Mouse (Mus musculus): ENCODE measurements at regions not wholly inside any gene's neighbourhood (a gene's known extent, or its start where the extent isn't known, plus 50 kb on each side); places are given as distances from the start of the nearest gene placed in this dataset.

GRCm38 (mm10) chrX:12500601-12501000 is 87.0 kb upstream of the Atp6ap2 start:
- H3K27me3 ChIP-seq (replicated peaks; ENCODE audit: control insufficient read depth, insufficient read depth, low read length), result no peaks in the 10 kb centered on the region
- no peak overlapping the region for H3K4me2 ChIP-seq (ENCODE audit: low read depth, low read length)
- WGBS, result 72% methylated on average over 3 of the region's 3 CpGs
- no peaks in the 10 kb centered on the region for H3K9me3 ChIP-seq (ENCODE audit: control insufficient read depth, low read length)
- no peaks in the 10 kb centered on the region for H3K36me3 ChIP-seq (ENCODE audit: control insufficient read depth, insufficient read depth, low read length)
- no peak overlapping the region for H3K27ac ChIP-seq (ENCODE audit: low read length)
- H3K4me3 ChIP-seq (ENCODE audit: low read length), result no peak overlapping the region
- no peak overlapping the region for H3K9ac ChIP-seq (ENCODE audit: low read depth, low read length)
- ATAC-seq, result no peak
- H3K4me1 ChIP-seq (ENCODE audit: control insufficient read depth, insufficient read depth, low read length), result no peaks in the 10 kb centered on the region

DNA sequence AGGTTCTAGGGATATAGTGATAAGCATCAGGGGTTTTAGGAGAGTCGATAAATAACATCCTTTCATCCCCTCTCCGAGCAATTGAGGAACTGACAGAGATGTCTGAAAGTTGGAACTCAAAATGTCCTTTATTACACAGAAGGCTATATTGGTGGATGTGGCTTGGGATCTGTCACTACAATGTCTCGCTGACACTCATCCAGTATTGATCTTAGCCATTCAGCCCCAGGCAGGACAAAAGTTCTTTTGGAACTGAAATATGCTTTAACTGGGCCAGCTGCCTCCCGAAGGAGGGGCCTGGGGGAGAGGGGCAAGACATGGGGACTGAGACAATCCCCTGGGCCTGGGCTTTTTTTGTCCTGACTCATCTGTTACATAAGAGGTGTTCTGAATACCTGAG is 85.2 kb upstream of the Atp6ap2 start:
- H3K4me2 ChIP-seq (ENCODE audit: low read depth, low read length), result no peak overlapping the region
- H3K9ac ChIP-seq (ENCODE audit: low read depth, low read length), result no peak overlapping the region
- H3K9me3 ChIP-seq (ENCODE audit: control insufficient read depth, low read length), result no peaks in the 10 kb centered on the region
- H3K36me3 ChIP-seq (ENCODE audit: control insufficient read depth, insufficient read depth, low read length), result no peaks in the 10 kb centered on the region
- H3K27me3 ChIP-seq (replicated peaks; ENCODE audit: control insufficient read depth, insufficient read depth, low read length), result no peaks in the 10 kb centered on the region
- WGBS, result 82% methylated on average over 4 of the region's 4 CpGs
- ATAC-seq, result no peak
- no peaks in the 10 kb centered on the region for H3K4me1 ChIP-seq (ENCODE audit: control insufficient read depth, insufficient read depth, low read length)
- H3K4me3 ChIP-seq (ENCODE audit: low read length), result no peak overlapping the region
- H3K27ac ChIP-seq (ENCODE audit: low read length), result no peak overlapping the region

GRCm38 (mm10) chrX:12503581-12503980 is 84.0 kb upstream of the Atp6ap2 start:
- Histone ChIP-seq H3K36me3 (ENCODE audit: control insufficient read depth, insufficient read depth, low read length) (no peaks in the 10 kb centered on the region), H3K4me3 (ENCODE audit: low read length) (no peak overlapping the region), H3K9ac (ENCODE audit: low read depth, low read length) (no peak overlapping the region), H3K4me2 (ENCODE audit: low read depth, low read length) (no peak overlapping the region), H3K9me3 (ENCODE audit: control insufficient read depth, low read length) (no peaks in the 10 kb centered on the region), H3K4me1 (ENCODE audit: control insufficient read depth, insufficient read depth, low read length) (no peaks in the 10 kb centered on the region), H3K27me3 (replicated peaks; ENCODE audit: control insufficient read depth, insufficient read depth, low read length) (no peaks in the 10 kb centered on the region), H3K27ac (ENCODE audit: low read length) (no peak overlapping the region)
- no peak for ATAC-seq
- 69% methylated on average over 1 of the region's 1 CpGs for WGBS

DNA sequence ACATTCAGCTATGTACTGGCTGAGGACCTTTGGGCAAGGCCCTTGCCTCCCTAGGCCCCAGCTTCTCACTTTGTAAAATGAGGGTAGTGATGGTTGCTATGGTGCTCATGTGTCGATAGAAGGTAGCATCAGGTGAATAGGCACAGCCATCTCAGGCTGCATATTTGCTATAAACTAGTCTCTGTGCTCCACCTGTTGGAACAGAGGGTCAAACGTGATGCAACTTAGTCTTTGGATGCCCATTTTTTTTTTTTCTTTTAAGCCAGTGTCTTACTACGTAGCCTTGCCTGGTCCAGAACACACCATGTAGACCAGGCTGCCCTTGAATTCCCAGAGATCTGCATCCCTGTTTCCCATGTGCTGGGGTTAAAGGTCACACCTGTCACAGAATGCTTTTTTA is 76.5 kb upstream of the Atp6ap2 start:
- no peak for ATAC-seq
- H3K27me3 ChIP-seq (replicated peaks; ENCODE audit: control insufficient read depth, insufficient read depth, low read length), result no peaks in the 10 kb centered on the region; the same call in 1 of the 2 replicates

DNA sequence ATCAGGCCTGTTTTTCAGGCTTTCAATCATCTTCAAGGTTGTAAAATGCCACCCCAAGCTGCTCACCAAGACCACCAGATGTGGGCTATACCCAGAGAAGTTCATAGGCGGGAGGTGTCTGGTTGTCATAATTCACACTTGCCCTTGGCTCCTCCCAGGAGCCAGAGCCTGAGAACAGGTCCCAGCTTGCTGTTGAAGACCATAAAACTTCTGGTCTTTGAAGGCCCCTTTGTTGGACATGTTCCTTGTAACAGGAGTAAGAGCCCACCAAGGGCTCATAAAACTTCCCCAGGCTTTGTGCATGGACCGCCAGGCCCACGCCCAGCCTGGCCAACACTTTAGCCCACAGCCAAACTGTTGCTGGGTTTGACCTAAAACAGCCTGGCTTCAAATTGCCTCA is 62.6 kb upstream of the Atp6ap2 start:
- no peak for ATAC-seq
- Histone ChIP-seq H3K9ac (ENCODE audit: low read depth, low read length) (no peak overlapping the region), H3K4me1 (ENCODE audit: control insufficient read depth, insufficient read depth, low read length) (no peaks in the 10 kb centered on the region), H3K9me3 (ENCODE audit: control insufficient read depth, low read length) (no peaks in the 10 kb centered on the region), H3K36me3 (ENCODE audit: control insufficient read depth, insufficient read depth, low read length) (no peaks in the 10 kb centered on the region), H3K27ac (ENCODE audit: low read length) (no peak overlapping the region), H3K4me2 (ENCODE audit: low read depth, low read length) (no peak overlapping the region), H3K27me3 (replicated peaks; ENCODE audit: control insufficient read depth, insufficient read depth, low read length) (no peaks in the 10 kb centered on the region), H3K4me3 (ENCODE audit: low read length) (no peak overlapping the region)
- WGBS, result 83% methylated on average over 3 of the region's 3 CpGs

More for the DNA sequence above, 76.5 kb upstream of the Atp6ap2 start:
- Histone ChIP-seq H3K27ac (ENCODE audit: low read length) (no peak overlapping the region), H3K4me3 (ENCODE audit: low read length) (no peak overlapping the region), H3K4me1 (ENCODE audit: control insufficient read depth, insufficient read depth, low read length) (no peaks in the 10 kb centered on the region), H3K9me3 (ENCODE audit: control insufficient read depth, low read length) (no peaks in the 10 kb centered on the region), H3K36me3 (ENCODE audit: control insufficient read depth, insufficient read depth, low read length) (no peaks in the 10 kb centered on the region), H3K9ac (ENCODE audit: low read depth, low read length) (no peak overlapping the region), H3K4me2 (ENCODE audit: low read depth, low read length) (no peak overlapping the region)
- 60% methylated on average over 3 of the region's 3 CpGs for WGBS

GRCm38 (mm10) chrX:12530406-12531311 is 56.9 kb upstream of the Atp6ap2 start:
- ATAC-seq, result no peak
- Histone ChIP-seq H3K27ac (ENCODE audit: low read length) (no peak overlapping the region), H3K9me3 (ENCODE audit: control insufficient read depth, low read length) (no peaks in the 10 kb centered on the region), H3K4me1 (ENCODE audit: control insufficient read depth, insufficient read depth, low read length) (no peaks in the 10 kb centered on the region), H3K4me3 (ENCODE audit: low read length) (no peak overlapping the region), H3K4me2 (ENCODE audit: low read depth, low read length) (no peak overlapping the region), H3K36me3 (ENCODE audit: control insufficient read depth, insufficient read depth, low read length) (no peaks in the 10 kb centered on the region), H3K27me3 (replicated peaks; ENCODE audit: control insufficient read depth, insufficient read depth, low read length) (no peaks in the 10 kb centered on the region), H3K9ac (ENCODE audit: low read depth, low read length) (no peak overlapping the region)
- 66% methylated on average over 6 of the region's 6 CpGs for WGBS

All from intestine, embryonic 16.5 days (tissue).